Mouse (Mus musculus) adrenal gland, postnatal 14 days (tissue): ENCODE results near the gene E2f3. TPM values are rescaled to one million over a fixed set of nuclear protein-coding genes. Genes with fewer than 3 reads are reported as not detected.

Source experiments
- DNase-seq: peaks from one replicate; pipeline ENCODE4 v3.0.0; 2021; ENCODE audit warnings: mixed read lengths
- total RNA-seq: library from RNA; stranded (reverse); gene quantifications from 2 replicates; pipeline ENCODE4 v1.2.3, GENCODE M21; 2021

E2f3 gene
- total RNA-seq, 1 experiment from 2014 or later, result 11.5 TPM

- DNase-seq, result no peak
These were observed 69.3 kb downstream of the E2f3 start for GRCm38 (mm10) chr13:29916561-29916960.

- DNase-seq, result no peak
These were observed 72.3 kb downstream of the E2f3 start for GRCm38 (mm10) chr13:29913606-29914005.

- no peak for DNase-seq
These were observed 72.8 kb downstream of the E2f3 start for GRCm38 (mm10) chr13:29913061-29913460.

- no peak for DNase-seq
These were observed 73.6 kb downstream of the E2f3 start for GRCm38 (mm10) chr13:29912251-29912650.

GRCm38 (mm10) chr13:29911141-29911540 is 74.7 kb downstream of the E2f3 start:
- DNase-seq, result no peak

- DNase-seq, result no peak
These were observed 77.4 kb downstream of the E2f3 start for GRCm38 (mm10) chr13:29908431-29908830.

GRCm38 (mm10) chr13:29907995-29908394 is 77.9 kb downstream of the E2f3 start:
- DNase-seq, result no peak

GRCm38 (mm10) chr13:29906734-29907133 is 79.1 kb downstream of the E2f3 start:
- no peak for DNase-seq

- DNase-seq, result no peak
These were observed 82.5 kb downstream of the E2f3 start for GRCm38 (mm10) chr13:29903341-29903740.

- DNase-seq, result no peak
These were observed 83.2 kb downstream of the E2f3 start for GRCm38 (mm10) chr13:29902676-29903075.

GRCm38 (mm10) chr13:29901641-29902040 is 84.2 kb downstream of the E2f3 start:
- DNase-seq, result no peak

- DNase-seq, result no peak
These were observed 119.1 kb downstream of the E2f3 start for GRCm38 (mm10) chr13:29866780-29867179.

- DNase-seq, result no peak
These were observed 121.5 kb downstream of the E2f3 start for GRCm38 (mm10) chr13:29864331-29864730.

- no peak for DNase-seq
These were observed 125.8 kb downstream of the E2f3 start for GRCm38 (mm10) chr13:29860087-29860486.

GRCm38 (mm10) chr13:29857436-29857835 is 128.4 kb downstream of the E2f3 start:
- peak; percentile 30 for DNase-seq

Other genes starting within 250 kb of the E2f3 start
- 25.6 and 28.4 TPM in 2 replicates for gene Cdkal1, start 130.4 kb downstream of the E2f3 start, total RNA-seq
- 3.5 and 5.1 TPM in 2 replicates for gene Mboat1, start 150.4 kb upstream of the E2f3 start, total RNA-seq